Mouse (Mus musculus) right cerebral cortex, postnatal 4 days (tissue): ENCODE results near the gene Nell2.

Experiments
- DNase-seq: peaks from one replicate; pipeline ENCODE4 v3.0.0-alpha.2; 2022

Gene Nell2

DNA sequence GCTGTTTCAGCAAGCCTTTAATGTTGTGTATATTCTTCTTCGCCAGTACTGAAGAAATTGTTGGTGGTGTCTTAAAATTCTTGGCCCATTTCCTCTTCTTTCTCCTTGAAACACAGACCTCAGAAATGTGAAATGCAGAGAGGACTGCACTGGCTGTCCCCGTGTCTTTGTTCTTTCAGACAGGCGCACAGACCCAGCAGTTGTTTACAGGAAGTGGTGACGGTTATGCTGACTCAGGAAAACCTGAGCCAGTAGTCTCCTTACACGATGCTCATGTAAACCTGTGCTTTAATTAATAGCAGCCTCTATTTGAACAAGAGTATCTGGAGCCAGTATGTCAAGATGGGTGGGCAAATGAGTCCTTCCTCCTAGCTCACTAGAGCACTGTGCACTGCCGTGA is 61.2 kb downstream of the Nell2 start:
- no peak for DNase-seq

DNA sequence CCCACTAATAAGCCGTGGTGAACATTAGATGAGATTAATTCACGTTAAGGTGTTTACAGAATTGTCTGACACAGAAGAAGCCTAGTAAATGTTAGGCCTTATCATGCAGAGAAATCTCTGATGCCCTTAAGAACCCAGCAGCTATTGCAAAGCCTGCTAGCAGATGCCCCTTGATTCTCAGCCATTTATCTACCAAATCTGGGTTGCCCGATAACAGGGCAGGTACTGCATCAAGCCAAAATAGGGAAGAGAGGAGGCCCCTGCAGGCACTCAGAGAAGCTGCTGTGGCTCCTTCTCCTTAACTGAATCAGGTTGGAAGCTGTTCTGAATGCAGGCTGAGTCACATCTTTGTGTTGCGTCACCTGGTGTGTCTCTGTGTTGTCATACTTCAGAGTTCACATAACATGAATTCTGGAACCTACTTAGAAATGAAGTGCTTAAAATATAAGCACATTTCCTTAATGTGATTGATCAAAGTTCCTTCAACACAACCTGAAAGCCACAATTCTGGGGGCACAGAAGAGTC is 68.3 kb downstream of the Nell2 start:
- no peak for DNase-seq

DNA sequence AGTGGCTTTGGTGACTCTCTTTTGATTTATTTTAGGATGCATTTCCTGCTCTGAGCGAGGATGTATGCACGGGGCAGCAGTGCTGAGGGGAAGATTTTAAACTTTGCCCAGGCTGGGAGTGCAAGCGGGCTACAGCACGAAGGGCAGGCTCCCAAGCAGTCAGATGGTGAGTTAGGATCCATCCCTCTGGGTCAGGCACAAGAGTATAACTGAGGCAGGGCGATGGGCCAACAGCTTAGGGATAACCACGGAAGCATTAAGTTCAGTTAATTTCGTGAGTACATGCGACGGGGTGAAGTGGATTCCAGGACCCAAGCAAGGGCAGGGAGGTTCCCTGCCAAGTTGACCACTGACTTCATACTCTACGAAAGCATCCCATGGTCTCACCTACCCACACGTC is 83.8 kb downstream of the Nell2 start:
- DNase-seq: no peak

DNA sequence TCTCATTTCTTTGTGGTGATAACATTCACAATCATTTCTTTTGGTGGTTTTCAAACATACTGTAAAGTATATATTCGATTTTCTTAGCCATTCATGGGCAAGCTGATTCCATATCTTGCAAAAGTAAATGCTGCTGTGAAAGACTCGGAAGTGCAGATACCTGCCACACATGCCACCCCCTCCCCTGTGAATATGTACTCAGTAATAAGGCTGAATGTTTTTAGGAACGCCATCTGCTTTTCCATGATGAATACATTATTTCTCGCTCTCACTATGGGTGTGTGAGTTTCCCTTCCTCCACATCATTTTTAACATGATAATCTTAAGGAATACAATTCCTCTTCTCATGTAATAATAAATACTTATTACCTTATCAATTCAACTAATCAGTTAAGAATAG is 90.6 kb downstream of the Nell2 start:
- no peak for DNase-seq

DNA sequence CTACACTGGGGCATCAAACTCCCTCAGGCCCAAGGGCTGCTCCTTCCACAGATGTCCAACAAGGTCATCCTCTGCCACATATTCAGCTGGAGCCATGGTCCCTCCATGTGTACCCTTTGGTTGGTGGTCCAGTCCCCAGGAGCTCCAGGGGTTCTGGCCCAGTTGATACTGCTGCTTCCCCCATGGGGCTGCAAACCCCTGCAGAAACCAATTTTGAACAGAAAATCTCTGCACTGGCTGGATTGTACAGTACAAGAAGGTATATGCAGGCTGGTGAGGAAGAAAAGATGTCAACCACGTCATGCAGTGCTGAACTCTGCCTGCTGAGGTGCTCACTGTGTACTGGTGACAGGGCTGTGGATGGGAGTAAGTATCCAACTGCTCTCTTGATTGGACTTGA is 92.1 kb downstream of the Nell2 start:
- no peak for DNase-seq

DNA sequence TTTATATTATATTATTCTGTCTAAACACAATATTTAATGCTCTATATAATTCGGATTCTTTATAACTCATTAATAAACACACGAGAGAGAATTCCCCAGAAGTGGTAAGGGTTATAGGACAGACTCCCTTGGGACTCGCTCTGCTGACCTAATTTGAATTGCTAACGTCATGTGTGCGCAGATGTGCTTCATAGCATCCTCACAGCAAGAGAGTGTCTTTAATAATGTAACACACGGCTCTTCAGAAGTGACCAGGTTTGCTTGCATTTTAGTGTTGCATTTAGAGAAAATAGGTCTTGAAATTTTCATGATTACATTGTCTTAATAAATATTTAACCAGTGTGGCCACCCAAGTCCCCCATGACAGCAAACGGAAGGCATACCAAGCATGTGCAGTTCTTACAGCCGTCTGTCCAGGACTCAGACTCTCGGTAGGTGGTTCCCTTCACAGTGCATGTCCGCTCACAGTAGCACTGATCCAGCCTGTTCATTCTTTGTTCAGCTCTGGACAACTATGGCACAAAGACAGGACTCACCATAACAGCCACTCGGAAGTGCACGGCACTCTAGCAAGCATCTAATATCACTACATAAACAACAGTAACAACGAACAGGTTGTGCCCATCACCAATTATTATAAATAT is 97.1 kb downstream of the Nell2 start:
- no peak for DNase-seq

DNA sequence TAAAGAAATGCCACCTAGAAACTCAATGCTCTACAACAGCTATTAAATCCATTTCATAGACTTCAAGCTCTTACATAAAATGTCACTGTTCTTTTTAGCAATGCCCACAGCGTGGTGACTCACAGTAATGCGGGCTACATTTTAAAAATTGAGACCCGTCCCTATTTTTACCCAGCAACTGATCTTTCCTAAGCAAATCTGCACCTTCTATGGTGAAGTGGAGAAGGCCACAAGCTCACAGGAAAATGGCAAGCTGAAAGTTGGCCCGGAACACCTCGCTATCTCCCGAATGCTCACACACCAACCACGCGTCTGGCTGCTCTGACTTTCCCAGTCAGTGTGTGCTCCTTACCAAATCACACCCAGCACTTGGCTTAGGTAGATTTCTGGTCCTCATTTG is 98.4 kb downstream of the Nell2 start:
- no peak for DNase-seq

DNA sequence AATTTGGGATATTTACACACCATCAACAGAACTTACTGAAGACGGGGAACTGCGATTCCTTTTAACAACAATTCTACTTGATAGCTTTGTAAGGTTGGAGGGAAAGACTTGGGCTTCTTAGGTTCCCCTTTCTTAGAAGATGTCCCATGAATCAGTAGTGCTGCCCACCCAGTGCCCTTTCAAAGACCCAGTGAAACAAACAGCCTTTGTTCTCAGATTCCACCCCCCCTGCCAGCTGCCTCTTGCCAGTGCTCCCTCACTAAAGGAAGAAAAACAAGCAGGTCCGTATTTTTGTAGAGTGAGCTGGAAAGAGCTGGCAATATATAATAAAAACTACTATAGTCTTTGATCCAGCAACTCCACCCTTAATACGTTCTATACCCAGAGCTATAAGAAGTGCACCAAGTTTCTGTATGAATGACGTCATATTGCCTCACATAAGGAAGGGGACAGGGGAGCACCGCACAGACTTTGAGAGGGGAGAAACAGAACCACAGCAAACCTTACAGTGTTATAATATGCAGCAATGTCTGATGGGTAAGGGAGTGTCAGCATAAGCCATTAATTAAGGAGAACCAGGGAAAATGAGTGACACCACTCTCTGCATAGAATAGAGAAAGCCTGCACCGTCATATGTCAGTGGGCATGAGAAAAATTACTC is 100.2 kb downstream of the Nell2 start:
- DNase-seq: no peak

DNA sequence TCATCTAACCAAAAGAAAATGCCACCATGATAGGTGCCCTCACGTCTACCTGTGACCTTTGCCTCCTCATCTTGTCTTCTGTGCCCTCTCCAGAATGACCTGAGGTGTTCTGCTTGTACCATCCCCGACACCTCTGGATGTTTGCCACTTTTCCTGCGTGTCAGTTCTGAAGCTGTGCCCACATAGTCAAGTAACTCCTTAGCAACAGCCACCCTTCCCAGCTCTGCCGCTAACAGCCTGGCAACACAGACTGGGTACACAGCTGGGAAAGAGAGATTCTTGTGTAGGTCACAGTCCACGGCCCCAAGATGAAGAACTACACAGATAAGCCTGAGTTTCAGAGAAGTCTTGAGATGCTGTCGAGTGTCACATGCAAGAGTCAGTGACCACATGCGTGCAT is 103.3 kb downstream of the Nell2 start:
- DNase-seq: no peak

DNA sequence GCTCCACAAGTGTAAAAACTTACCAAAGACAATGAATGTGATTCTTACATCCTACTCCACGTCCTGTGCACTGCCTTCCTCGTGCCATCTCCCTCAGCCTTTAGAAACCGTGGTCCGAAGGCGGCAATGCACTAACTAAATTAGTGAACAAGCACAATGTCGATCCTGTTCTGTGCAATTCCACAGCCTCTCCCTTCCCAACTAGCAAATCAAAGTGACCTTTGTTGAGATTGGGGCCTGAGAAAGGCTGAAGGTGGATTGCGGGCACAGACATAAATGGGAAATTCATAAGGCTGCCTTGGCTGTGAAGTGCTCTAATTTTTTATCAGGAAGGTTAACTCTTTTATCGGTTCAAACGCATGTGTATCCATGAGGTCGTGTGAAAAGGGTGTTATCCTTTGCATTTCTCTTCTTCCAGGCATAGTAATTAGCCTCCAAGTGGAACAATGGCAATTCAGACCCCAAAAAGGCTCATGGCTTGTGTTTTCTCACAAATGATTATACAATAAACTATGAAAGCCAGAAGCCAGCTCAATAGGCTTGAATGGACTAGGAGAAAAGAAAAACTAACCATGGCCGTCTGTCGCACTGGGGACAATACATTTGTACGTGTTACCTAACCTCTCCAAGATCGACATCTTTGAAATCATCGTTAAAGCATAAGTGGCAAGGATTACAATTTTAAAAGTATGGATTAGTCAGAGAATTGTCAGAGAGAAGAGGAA is 106.0 kb downstream of the Nell2 start:
- no peak for DNase-seq

DNA sequence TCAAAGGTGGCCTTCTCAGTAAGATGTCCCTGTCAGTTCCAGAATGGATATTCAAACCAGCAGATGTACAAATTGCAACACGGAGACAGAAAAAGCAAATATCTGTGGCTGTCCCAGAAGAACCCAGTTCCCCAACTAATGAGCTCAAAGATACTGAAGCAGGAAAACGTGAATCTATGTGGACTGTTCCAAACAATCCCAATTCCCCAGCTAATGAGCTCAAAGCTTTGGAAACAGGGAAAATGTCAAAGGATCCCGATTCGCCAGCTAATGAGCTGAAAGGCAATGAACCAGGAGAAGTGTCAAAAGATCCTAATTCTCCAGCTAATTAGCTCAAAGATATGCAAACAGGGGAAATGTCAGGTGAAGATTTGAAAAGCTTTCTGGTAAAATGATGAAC is 109.7 kb downstream of the Nell2 start:
- DNase-seq: no peak

DNA sequence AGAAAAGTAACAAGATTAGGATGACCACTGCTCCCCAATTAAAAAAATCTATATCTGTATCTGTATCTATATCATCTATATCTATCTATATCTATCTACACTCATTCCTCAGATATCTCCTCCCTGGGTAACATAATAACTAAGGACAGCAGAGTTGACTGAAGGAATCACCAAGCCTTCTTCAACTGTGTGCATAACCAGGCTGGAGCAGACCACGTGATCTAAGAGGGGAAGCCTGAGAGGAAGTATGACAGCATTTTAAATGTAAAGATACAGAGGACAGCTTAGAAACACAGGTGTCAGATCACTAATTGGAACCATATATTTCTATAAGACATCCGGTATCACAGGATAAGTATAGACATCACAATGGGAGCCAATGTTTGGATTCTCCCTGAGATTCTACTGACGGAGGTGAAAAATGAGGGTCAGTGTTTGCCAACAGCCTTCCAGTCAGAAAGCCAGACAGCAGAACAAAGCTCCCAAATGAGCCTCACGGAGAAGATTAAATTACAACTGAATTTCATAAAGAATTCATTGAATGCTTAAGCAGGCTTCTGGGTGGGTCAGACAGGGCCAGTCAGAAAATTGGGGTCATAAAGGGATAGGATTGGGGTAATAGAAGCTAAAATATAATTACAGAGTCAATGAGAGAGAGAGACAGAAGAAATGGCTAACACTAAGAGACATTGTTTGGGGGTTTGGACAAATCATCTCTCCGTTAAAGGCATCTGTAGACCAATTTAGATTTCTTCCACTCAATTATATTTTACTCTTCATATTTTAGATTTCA is 116.2 kb downstream of the Nell2 start:
- no peak for DNase-seq

DNA sequence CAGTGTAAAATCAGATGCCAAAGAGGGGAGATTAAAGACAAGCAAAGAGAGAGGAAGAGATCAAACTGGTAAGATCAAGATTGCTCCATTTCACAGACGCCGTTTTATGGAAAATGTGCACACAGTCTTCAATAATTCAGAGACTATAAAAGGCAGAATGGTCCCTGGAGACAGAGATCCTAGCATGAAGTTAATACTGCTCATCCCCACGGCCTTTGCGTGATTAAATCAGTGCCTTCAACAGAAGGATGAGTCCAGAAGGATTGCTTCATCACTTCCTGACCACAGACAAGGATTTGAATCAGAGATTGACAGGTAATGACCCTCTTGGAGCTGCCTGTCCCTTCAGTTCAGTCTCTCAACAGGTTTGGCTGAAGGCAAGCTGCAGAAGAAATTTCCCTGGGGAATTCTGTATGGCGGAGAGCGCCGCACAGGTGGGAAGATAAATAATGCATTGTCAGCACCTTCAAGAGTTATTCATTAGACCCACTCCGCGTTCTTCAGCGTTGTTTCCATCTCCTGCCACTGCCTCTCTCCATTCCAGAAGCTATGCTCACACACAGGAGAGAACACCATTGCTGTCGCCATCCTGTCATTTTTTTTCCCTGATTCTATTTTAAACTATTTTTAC is 118.0 kb downstream of the Nell2 start:
- DNase-seq: no peak

DNA sequence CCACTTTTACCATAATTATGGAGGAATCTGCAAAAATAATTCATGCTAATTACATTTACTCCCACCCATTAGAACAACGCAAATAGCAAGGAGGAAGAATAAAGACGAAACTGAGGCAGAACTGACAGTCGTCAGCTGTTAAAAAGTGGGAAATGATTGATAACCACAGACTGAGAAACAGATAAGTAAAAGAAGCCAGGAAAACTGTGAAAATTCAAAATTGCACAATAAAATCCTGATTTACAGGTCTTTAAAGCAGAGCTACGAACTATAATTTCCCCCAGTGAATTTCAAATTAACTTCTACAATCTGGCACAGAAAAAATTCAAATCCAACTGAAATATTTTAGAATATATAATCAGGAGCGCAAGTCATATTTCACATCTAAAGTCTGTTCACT is 138.0 kb downstream of the Nell2 start:
- no peak for DNase-seq

DNA sequence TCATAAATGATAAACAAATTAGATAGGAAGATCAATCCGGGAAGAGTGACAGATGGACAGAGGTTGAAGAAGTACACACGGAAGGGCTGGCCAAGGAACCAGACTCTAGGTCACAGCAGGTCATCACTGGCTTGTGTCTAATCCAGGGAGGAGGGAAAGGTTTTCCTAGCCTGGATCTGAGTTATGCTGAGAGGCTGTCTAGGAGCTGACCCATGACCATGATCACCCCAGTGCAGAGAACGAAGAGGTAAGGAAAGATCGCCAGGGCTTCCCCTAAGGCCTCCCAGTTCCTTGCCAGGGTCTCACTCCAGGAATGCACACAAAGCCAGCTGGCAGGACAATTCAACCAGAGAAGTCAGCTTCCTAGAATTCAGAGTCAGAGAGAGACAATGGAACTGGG is 139.4 kb downstream of the Nell2 start:
- DNase-seq: no peak

DNA sequence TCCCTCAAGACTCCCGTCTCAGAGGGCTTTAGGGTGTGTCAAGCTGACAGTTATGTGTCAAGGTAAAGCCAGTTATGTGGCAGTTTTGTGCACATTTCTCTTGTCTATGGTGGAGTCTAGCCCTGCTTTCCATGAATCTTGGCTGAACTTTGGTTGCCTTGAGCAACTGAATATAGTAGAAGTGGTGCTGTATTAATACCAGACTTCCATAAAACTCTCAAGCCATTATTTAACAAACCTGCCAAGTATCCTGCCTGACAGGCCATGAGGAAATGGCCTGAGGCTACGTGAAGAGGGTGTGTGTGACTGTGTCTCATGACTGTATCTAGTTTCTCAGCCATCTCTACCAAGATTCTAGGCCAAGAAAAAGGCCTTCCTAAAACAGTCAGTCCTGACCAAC is 147.5 kb downstream of the Nell2 start:
- no peak for DNase-seq

DNA sequence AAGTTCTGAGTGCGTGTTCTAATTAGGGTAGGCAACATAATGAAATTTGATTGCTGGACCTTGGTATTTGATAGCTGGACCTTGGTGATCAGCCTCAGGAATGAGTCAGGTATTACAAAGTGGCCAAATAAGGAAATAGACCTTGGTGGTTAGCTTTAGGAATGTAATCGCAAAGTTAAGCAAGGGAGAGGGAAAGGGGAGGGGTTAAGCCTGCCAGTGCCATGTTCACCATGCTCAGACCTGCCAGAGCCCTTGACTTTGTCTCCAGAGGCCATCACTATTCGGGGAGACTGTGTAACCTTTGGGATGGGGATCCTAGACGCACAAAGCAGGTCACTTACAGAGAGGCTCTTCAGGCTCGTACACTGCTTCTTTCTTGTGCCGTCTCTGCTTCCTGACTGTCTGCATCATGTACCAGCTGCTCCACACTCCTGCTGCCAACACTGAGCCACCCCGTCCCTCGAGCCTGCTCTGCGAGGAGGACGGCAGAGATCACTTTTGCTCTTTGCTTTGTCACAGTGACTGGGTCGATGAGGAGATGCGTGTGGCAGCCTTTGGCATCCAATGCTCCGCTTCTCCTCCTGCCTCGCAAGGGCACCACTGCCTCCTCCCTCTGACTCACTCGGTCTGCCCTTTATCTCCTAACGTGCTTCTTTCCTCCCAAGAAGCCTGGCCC is 157.5 kb downstream of the Nell2 start:
- peak; percentile 26 for DNase-seq

DNA sequence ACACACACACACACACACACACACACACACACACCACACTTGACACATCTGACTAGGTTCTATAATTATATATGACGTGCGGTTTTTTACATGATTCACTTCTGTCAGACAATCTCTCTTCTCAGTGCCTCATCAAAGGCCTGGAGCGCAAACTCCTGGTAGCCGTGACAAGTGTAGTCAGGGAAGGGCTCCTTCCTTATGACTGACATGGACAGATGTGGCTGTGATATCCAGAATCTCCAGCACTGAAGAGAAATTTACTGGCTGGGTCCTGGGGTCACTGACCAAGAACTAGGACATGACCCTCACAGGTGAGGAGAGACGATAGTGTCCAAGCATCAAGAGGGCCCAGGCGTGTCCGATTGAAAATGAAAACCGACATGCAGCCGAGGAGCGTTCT is 160.2 kb downstream of the Nell2 start:
- no peak for DNase-seq

DNA sequence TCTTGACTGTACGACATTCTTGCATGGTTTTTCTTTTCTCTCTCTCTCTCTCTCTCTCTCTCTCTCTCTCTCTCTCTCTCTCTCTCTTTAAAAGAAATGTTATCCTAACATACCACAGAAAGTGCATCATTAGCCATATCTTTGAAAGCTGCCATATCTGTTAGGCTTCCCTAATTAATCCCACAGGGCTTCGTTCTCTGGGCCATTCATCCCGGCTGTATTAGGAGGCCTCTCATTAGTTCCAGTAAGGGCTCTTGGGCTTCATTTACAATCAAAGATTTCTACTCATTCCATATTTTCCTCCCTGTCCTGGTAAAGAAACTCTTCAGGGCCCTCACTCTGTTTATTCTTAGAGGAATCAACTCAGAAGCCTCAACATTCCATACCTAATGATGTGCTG is 161.9 kb downstream of the Nell2 start:
- DNase-seq: no peak

DNA sequence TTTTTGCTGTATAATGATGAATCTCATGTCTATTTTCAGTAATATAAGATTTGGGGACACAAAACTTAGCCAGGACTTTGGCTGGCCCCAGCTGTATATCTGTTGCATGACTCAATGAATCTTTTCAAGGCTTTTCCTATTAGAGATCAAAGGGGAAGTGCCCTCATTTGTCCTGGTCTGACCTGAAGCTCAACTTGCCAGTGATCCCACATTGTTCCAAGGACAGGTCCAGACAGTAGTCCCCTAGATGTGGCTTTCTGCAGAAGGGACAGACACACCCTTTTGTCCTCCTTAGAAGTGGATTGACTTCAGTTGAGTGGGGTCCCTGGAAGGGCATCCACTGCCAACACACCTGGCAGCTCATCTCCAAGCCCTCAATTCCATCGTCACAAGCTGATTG is 173.6 kb downstream of the Nell2 start:
- no peak for DNase-seq

DNA sequence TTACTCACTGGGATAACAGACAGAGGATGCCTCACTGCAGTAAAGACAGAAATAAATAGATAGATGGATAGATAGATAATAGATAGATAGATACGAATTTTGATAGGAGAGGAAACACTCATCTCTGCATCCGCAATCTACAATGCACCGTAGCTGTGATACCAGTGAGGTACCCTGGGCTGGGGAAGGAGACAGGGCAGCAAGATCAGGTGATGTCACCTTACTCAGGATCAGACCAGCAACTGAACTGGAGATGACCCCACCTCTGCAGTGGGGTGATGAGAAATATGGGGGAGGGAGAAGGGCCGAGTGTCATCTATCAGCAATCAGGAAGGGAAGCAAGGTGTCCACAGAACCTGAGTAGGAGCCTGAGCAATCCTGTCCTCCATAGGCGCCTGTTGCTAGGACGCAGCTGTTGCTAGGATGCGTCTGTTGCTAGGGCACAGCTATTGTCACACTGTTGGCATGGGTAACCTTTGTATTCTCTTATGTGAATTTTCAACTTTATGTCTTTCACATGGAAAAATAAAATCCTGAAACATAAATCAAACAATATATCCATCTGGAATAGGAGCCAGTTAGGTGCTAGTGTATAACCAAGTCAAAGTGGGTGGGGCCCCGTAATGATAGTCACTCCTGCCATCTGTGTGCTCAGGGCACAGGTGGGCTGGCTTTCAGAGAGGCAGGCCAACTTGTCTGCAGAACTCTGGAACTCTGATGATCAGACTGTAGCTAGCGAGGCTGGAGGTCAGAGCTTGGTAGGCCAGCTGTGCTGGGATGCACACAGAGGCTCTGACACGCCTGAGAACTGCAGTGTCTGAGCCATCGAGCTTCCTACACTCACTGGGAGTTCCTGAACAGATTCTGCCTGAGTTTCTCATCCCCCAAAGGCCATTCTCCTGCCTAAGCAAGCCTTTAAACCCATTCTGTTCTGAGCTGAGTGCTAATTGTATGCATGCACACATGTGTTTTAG is 193.7 kb downstream of the Nell2 start:
- DNase-seq: no peak
